Mouse (Mus musculus): ENCODE measurements around the gene Siglecf. TPM values are rescaled to one million over a fixed set of nuclear protein-coding genes. Genes with fewer than 3 reads are reported as not detected.
"Not testable (repeated sequence)": the region's sequence is repeated elsewhere in the genome, so short reads cannot be mapped to it uniquely, and the experiment has no call there.

Siglecf gene
- polyA plus RNA-seq, 1 experiment: not detected

GRCm38 (mm10) chr7:43344020-43344419, 7.1 kb upstream of the Siglecf start:
- no peaks in the 10 kb centered on the region for H3K79me3 ChIP-seq (ENCODE audit: low read depth)
- no peak overlapping the region for H3ac ChIP-seq (ENCODE audit: control insufficient read depth, insufficient read length, low read depth)
- no peaks in the 10 kb centered on the region for H3K36me3 ChIP-seq (ENCODE audit: control insufficient read depth, insufficient read depth)
- H3K27me3 ChIP-seq (ENCODE audit: control insufficient read depth, insufficient read depth, insufficient read length): no peaks in the 10 kb centered on the region
- TF ChIP-seq USF1 (IDR thresholded peaks at IDR 0.05; ENCODE audit: low read depth) (no peak), MYOD1 (IDR thresholded peaks at IDR 0.05; ENCODE audit: control insufficient read depth, insufficient read length, low read depth) (no peak), FOSL1 (IDR thresholded peaks at IDR 0.05; ENCODE audit: insufficient read depth, low read length, poor library complexity, severe bottlenecking) (no peak)
- no peaks in the 10 kb centered on the region for H3K79me2 ChIP-seq (ENCODE audit: control insufficient read depth, insufficient read depth)
- no peak overlapping the region for H3K4me3 ChIP-seq (ENCODE audit: insufficient read depth, poor library complexity, severe bottlenecking)

GRCm38 (mm10) chr7:43344491-43344890, 6.7 kb upstream of the Siglecf start:
- TF ChIP-seq MAX (IDR thresholded peaks at IDR 0.05): no peak
- TF ChIP-seq CTCF (IDR thresholded peaks at IDR 0.05; ENCODE audit: control insufficient read depth, insufficient read depth, insufficient read length): no peak
- TF ChIP-seq CEBPB (IDR thresholded peaks at IDR 0.05; ENCODE audit: low read depth): no peak
- TF ChIP-seq MYOD1 (IDR thresholded peaks at IDR 0.05; ENCODE audit: control insufficient read depth, insufficient read length, low read depth): no peak
- TF ChIP-seq USF1 (IDR thresholded peaks at IDR 0.05; ENCODE audit: low read depth): no peak
- TF ChIP-seq MYOG (IDR thresholded peaks at IDR 0.05; ENCODE audit: control insufficient read depth, extremely low read depth, insufficient read length): no peak
- no peak for TF ChIP-seq FOSL1 (IDR thresholded peaks at IDR 0.05; ENCODE audit: insufficient read depth, low read length, poor library complexity, severe bottlenecking)
- Histone ChIP-seq H3K79me2 (ENCODE audit: control insufficient read depth, insufficient read depth) (no peaks in the 10 kb centered on the region), H3K27me3 (ENCODE audit: control insufficient read depth, insufficient read depth, insufficient read length) (no peaks in the 10 kb centered on the region), H3K4me3 (ENCODE audit: insufficient read depth, poor library complexity, severe bottlenecking) (no peak overlapping the region), H3ac (ENCODE audit: control insufficient read depth, insufficient read length, low read depth) (no peak overlapping the region), H3K79me3 (ENCODE audit: low read depth) (no peaks in the 10 kb centered on the region), H3K36me3 (ENCODE audit: control insufficient read depth, insufficient read depth) (no peaks in the 10 kb centered on the region)

GRCm38 (mm10) chr7:43346148-43346547, 5.0 kb upstream of the Siglecf start:
- Histone ChIP-seq H3K36me3 (ENCODE audit: control insufficient read depth, insufficient read depth) (no peaks in the 10 kb centered on the region), H3ac (ENCODE audit: control insufficient read depth, insufficient read length, low read depth) (no peak overlapping the region), H3K27me3 (ENCODE audit: control insufficient read depth, insufficient read depth, insufficient read length) (no peaks in the 10 kb centered on the region), H3K79me3 (ENCODE audit: low read depth) (no peaks in the 10 kb centered on the region), H3K79me2 (ENCODE audit: control insufficient read depth, insufficient read depth) (no peaks in the 10 kb centered on the region), H3K4me3 (ENCODE audit: insufficient read depth, poor library complexity, severe bottlenecking) (no peak overlapping the region)
- TF ChIP-seq CTCF (IDR thresholded peaks at IDR 0.05; ENCODE audit: control insufficient read depth, insufficient read depth, insufficient read length) (no peak), CEBPB (IDR thresholded peaks at IDR 0.05; ENCODE audit: low read depth) (no peak), MYOG (IDR thresholded peaks at IDR 0.05; ENCODE audit: control insufficient read depth, extremely low read depth, insufficient read length) (no peak), MAX (IDR thresholded peaks at IDR 0.05) (no peak), FOSL1 (IDR thresholded peaks at IDR 0.05; ENCODE audit: insufficient read depth, low read length, poor library complexity, severe bottlenecking) (no peak), MYOD1 (IDR thresholded peaks at IDR 0.05; ENCODE audit: control insufficient read depth, insufficient read length, low read depth) (no peak), USF1 (IDR thresholded peaks at IDR 0.05; ENCODE audit: low read depth) (no peak)

DNA sequence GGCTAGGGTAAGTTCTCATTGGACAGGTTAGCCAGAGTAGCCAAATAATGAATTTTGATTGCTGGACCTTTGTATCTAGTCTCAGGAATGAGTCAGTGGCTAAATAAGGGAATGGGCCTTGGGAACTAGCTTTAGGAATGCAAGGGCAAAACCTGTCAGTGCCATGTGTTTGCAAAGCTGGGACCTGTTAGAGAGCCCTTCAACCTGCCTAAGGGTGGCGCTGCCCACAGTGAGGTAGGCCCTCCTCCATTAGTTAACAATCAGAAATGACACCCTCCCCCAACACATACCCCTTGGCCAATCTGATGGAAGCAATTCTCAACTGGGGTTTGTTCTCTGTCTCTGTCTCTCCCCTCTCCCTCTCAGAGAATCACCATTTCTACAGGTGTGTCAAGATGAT, 4.6 kb upstream of the Siglecf start:
- Histone ChIP-seq H3K79me2 (ENCODE audit: control insufficient read depth, insufficient read depth) (no peaks in the 10 kb centered on the region), H3K27me3 (ENCODE audit: control insufficient read depth, insufficient read depth, insufficient read length) (no peaks in the 10 kb centered on the region), H3K36me3 (ENCODE audit: control insufficient read depth, insufficient read depth) (no peaks in the 10 kb centered on the region), H3K79me3 (ENCODE audit: low read depth) (no peaks in the 10 kb centered on the region), H3ac (ENCODE audit: control insufficient read depth, insufficient read length, low read depth) (no peak overlapping the region), H3K4me3 (ENCODE audit: insufficient read depth, poor library complexity, severe bottlenecking) (no peak overlapping the region)
- no peak for TF ChIP-seq CEBPB (IDR thresholded peaks at IDR 0.05; ENCODE audit: low read depth)
- no peak for TF ChIP-seq USF1 (IDR thresholded peaks at IDR 0.05; ENCODE audit: low read depth)
- TF ChIP-seq MYOD1 (IDR thresholded peaks at IDR 0.05; ENCODE audit: control insufficient read depth, insufficient read length, low read depth): no peak
- no peak for TF ChIP-seq MYOG (IDR thresholded peaks at IDR 0.05; ENCODE audit: control insufficient read depth, extremely low read depth, insufficient read length)
- no peak for TF ChIP-seq FOSL1 (IDR thresholded peaks at IDR 0.05; ENCODE audit: insufficient read depth, low read length, poor library complexity, severe bottlenecking)
- no peak for TF ChIP-seq CTCF (IDR thresholded peaks at IDR 0.05; ENCODE audit: control insufficient read depth, insufficient read depth, insufficient read length)
- no peak for TF ChIP-seq MAX (IDR thresholded peaks at IDR 0.05)

- not testable (repeated sequence) for H3K79me2 ChIP-seq (ENCODE audit: control insufficient read depth, insufficient read depth); H3ac ChIP-seq (ENCODE audit: control insufficient read depth, insufficient read length, low read depth); H3K36me3 ChIP-seq (ENCODE audit: control insufficient read depth, insufficient read depth); H3K27me3 ChIP-seq (ENCODE audit: control insufficient read depth, insufficient read depth, insufficient read length); H3K4me3 ChIP-seq (ENCODE audit: insufficient read depth, poor library complexity, severe bottlenecking); H3K79me3 ChIP-seq (ENCODE audit: low read depth)
Observed at GRCm38 (mm10) chr7:43349623-43350022, 1.5 kb upstream of the Siglecf start.

DNA sequence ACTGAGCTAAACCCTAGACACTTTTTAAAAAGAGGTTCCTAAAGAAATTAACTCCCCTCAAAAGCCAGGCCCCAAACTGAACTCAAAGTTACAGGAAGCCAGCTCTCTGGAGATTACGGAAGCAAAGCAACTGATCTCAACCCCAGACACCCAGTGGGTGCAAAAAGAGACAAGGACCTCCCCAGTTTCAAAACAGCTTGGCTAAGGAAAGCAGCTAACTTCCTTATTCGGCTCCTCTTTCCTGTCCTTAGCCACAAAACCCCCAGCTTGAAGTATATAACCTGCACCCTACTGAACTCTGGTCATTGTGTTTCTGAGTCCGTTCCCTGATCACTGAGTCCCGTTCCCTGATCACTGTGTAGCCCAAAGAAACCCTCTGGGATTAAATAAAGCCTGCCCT, 2.0 kb downstream of the Siglecf start:
- no peak overlapping the region for H3K4me3 ChIP-seq (ENCODE audit: insufficient read depth, poor library complexity, severe bottlenecking)
- H3K27me3 ChIP-seq (ENCODE audit: control insufficient read depth, insufficient read depth, insufficient read length): no peaks in the 10 kb centered on the region
- TF ChIP-seq MYOD1 (IDR thresholded peaks at IDR 0.05; ENCODE audit: control insufficient read depth, insufficient read length, low read depth) (no peak), FOSL1 (IDR thresholded peaks at IDR 0.05; ENCODE audit: insufficient read depth, low read length, poor library complexity, severe bottlenecking) (no peak), MAX (IDR thresholded peaks at IDR 0.05) (no peak), CTCF (IDR thresholded peaks at IDR 0.05; ENCODE audit: control insufficient read depth, insufficient read depth, insufficient read length) (no peak), USF1 (IDR thresholded peaks at IDR 0.05; ENCODE audit: low read depth) (no peak), CEBPB (IDR thresholded peaks at IDR 0.05; ENCODE audit: low read depth) (no peak), MYOG (IDR thresholded peaks at IDR 0.05; ENCODE audit: control insufficient read depth, extremely low read depth, insufficient read length) (no peak)

More for the DNA sequence above, 2.0 kb downstream of the Siglecf start:
- no peaks in the 10 kb centered on the region for H3K79me2 ChIP-seq (ENCODE audit: control insufficient read depth, insufficient read depth)
- no peaks in the 10 kb centered on the region for H3K79me3 ChIP-seq (ENCODE audit: low read depth)
- H3K36me3 ChIP-seq (ENCODE audit: control insufficient read depth, insufficient read depth): no peaks in the 10 kb centered on the region
- no peak overlapping the region for H3ac ChIP-seq (ENCODE audit: control insufficient read depth, insufficient read length, low read depth)

All from C2C12 (cell line).